Mouse (Mus musculus) heart, postnatal 0 days (tissue): ENCODE measurements around the gene Usp5.

Experiments used
- CTCF ChIP-seq: IDR thresholded peaks from 2 replicates; pipeline ENCODE4 v1.5.1; 2016; ENCODE audit warnings: antibody characterized with exemption, control low read depth, low read depth
- EP300 ChIP-seq: IDR thresholded peaks from 2 replicates; pipeline ENCODE4 v1.6.1; 2016; ENCODE audit warnings: antibody characterized with exemption, low read depth

GRCm38 (mm10) chr6:124863658-124864298, 34.5 kb upstream of the Usp5 start, which contains the start of gene Gpr162:
- TF ChIP-seq CTCF = no peak
- TF ChIP-seq EP300 = no peak
